In genomic region chr2:132575759-132576439, GRCm38 (mm10) we compare ENCODE assay signal across 8 mouse cellular contexts. TPM values are rescaled to one million over a fixed set of nuclear protein-coding genes. Genes with fewer than 3 reads are reported as not detected.
DNase-seq lines count a peak whose midpoint lies in the region; ATAC-seq lines count a peak whose summit lies in the region.

No protein-coding gene starts in this region.

- peak; percentile 16 for DNase-seq in right cerebral cortex, adult 18-20 months
- no peak for DNase-seq in right cerebral cortex, postnatal 25 days
- DNase-seq in embryonic facial prominence, embryonic 14.5 days (ENCODE audit: low spot score), result no peak
- DNase-seq in limb, embryonic 10.5 days (ENCODE audit: low spot score), result no peak
- DNase-seq in midbrain, embryonic 10.5 days (ENCODE audit: low spot score), result no peak
- no peak for DNase-seq in urinary bladder, postnatal 36 days (ENCODE audit: low spot score in 2 of 2)
- no peak for DNase-seq in ovary, postnatal 14 days (ENCODE audit: low spot score)

- peak overlapping the region; percentile 71 for H3K4me2 ChIP-seq in embryonic facial prominence, embryonic 14.5 days (ENCODE audit: low read depth, low read length)
- H3K4me2 ChIP-seq in heart, embryonic 16.5 days (ENCODE audit: low read depth, low read length), result peak overlapping the region; percentile 89

- H3K9me3 ChIP-seq in embryonic facial prominence, embryonic 14.5 days (ENCODE audit: control insufficient read depth, low read length), result no peaks in the 10 kb centered on the region
- no peaks in the 10 kb centered on the region for H3K9me3 ChIP-seq in heart, embryonic 16.5 days (replicated peaks; ENCODE audit: control insufficient read depth, low read length)
- H3K9me3 ChIP-seq in limb, embryonic 10.5 days (replicated peaks), result no peaks in the 10 kb centered on the region; the same call in 1 of the 2 replicates
- peaks cover 5% of the 10 kb centered on the region; the same call in 1 of the 2 replicates for H3K9me3 ChIP-seq in midbrain, embryonic 10.5 days (replicated peaks)

- WGBS in embryonic facial prominence, embryonic 14.5 days, result 74% methylated on average over 11 of the region's 11 CpGs
- WGBS in heart, embryonic 16.5 days, result 58% methylated on average over 11 of the region's 11 CpGs
- 90% methylated on average over 11 of the region's 11 CpGs for WGBS in limb, embryonic 10.5 days
- WGBS in midbrain, embryonic 10.5 days, result 91% methylated on average over 11 of the region's 11 CpGs

- no peaks in the 10 kb centered on the region for H3K27me3 ChIP-seq in embryonic facial prominence, embryonic 14.5 days (replicated peaks; ENCODE audit: control insufficient read depth, insufficient read depth, low read length)
- no peaks in the 10 kb centered on the region for H3K27me3 ChIP-seq in heart, embryonic 16.5 days (ENCODE audit: control insufficient read depth, insufficient read depth, low read length)
- H3K27me3 ChIP-seq in limb, embryonic 10.5 days (ENCODE audit: low read depth, poor library complexity, severe bottlenecking), result no peaks in the 10 kb centered on the region
- no peaks in the 10 kb centered on the region for H3K27me3 ChIP-seq in midbrain, embryonic 10.5 days (ENCODE audit: low read depth, poor library complexity, severe bottlenecking)

- H3K9ac ChIP-seq in embryonic facial prominence, embryonic 14.5 days (ENCODE audit: low read depth, low read length), result peak overlapping the region; percentile 97; the same call in 1 of the 2 replicates
- H3K9ac ChIP-seq in heart, embryonic 16.5 days (ENCODE audit: low read length), result peak overlapping the region; percentile 43

- no peak for ATAC-seq in embryonic facial prominence, embryonic 14.5 days (ENCODE audit: low read depth)
- ATAC-seq in heart, embryonic 16.5 days (replicated peaks; ENCODE audit: extremely low read depth, insufficient read depth, low FRiP score), result no peak

- H3K27ac ChIP-seq in embryonic facial prominence, embryonic 14.5 days (replicated peaks; ENCODE audit: low read depth, low read length), result no peak overlapping the region; the same call in 1 of the 2 replicates
- H3K27ac ChIP-seq in heart, embryonic 16.5 days (ENCODE audit: low read length), result no peak overlapping the region
- H3K27ac ChIP-seq in limb, embryonic 10.5 days, result no peak overlapping the region
- no peak overlapping the region for H3K27ac ChIP-seq in midbrain, embryonic 10.5 days (replicated peaks)

- H3K4me3 ChIP-seq in embryonic facial prominence, embryonic 14.5 days (ENCODE audit: low read depth, low read length), result peak overlapping the region; percentile 87
- H3K4me3 ChIP-seq in heart, embryonic 16.5 days (ENCODE audit: low read length), result peak overlapping the region; percentile 28
- 0 out of 2 replicates have a peak overlapping the region, but pooled peaks have one; percentile 86 for H3K4me3 ChIP-seq in limb, embryonic 10.5 days
- H3K4me3 ChIP-seq in midbrain, embryonic 10.5 days, result peak overlapping the region; percentile 83; the same call in 1 of the 2 replicates

- H3K36me3 ChIP-seq in embryonic facial prominence, embryonic 14.5 days (ENCODE audit: control insufficient read depth, insufficient read depth, low read length), result peaks cover 14% of the 10 kb centered on the region
- peaks cover 4% of the 10 kb centered on the region for H3K36me3 ChIP-seq in heart, embryonic 16.5 days (ENCODE audit: control insufficient read depth, insufficient read depth)
- peaks cover 12% of the 10 kb centered on the region for H3K36me3 ChIP-seq in limb, embryonic 10.5 days
- peaks cover 9% of the 10 kb centered on the region for H3K36me3 ChIP-seq in midbrain, embryonic 10.5 days

- H3K4me1 ChIP-seq in embryonic facial prominence, embryonic 14.5 days (ENCODE audit: control insufficient read depth, insufficient read depth, low read length), result peaks cover 15% of the 10 kb centered on the region
- peaks cover 21% of the 10 kb centered on the region for H3K4me1 ChIP-seq in heart, embryonic 16.5 days (ENCODE audit: control insufficient read depth, insufficient read depth, low read length)
- H3K4me1 ChIP-seq in limb, embryonic 10.5 days, result peaks cover 19% of the 10 kb centered on the region
- peaks cover 17% of the 10 kb centered on the region for H3K4me1 ChIP-seq in midbrain, embryonic 10.5 days

RNA-seq across cellular contexts. Expression of gene Gpcpd1, which starts 11.6 kb away (rescaled TPM):
- 40.4 and 49.0 TPM in 2 replicates for polyA plus RNA-seq in embryonic facial prominence, embryonic 14.5 days (2014; fragmentation: Nextera tagmentation; extraction: Ambion mirVana)
- 25.4 and 28.8 TPM in 2 replicates for polyA plus RNA-seq in heart, embryonic 16.5 days (2015; fragmentation: Nextera tagmentation; extraction: Ambion mirVana)
- polyA plus RNA-seq in limb, embryonic 10.5 days (2016; fragmentation: Nextera tagmentation; extraction: Ambion mirVana), result 21.9 and 29.4 TPM in 2 replicates
- 29.2 and 41.1 TPM in 2 replicates for polyA plus RNA-seq in midbrain, embryonic 10.5 days (2016; fragmentation: Nextera tagmentation; extraction: Ambion mirVana)

Comparison
In these comparisons a context has a peak if more than half of its experiments do, and no peak if none do; other contexts are left out.
1. H3K4me3 ChIP-seq: peak in every context shown above with its lines; median percentile 87 in embryonic facial prominence, embryonic 14.5 days; 86 in limb, embryonic 10.5 days; 83 in midbrain, embryonic 10.5 days; 28 in heart, embryonic 16.5 days.